Mouse (Mus musculus): Measurements from ENCODE around the gene Tmem260.

Tmem260 gene

GRCm38 (mm10) chr14:48482762-48483161 lies 36.8 kb downstream of the Tmem260 start:
- DNase-seq, result no peak

- DNase-seq, result peak; percentile 70
Measured at GRCm38 (mm10) chr14:48493896-48494295, 48.0 kb downstream of the Tmem260 start.

- no peak for DNase-seq
Measured at GRCm38 (mm10) chr14:48502573-48502972, 56.6 kb downstream of the Tmem260 start.

GRCm38 (mm10) chr14:48503691-48504565 lies 58.0 kb downstream of the Tmem260 start:
- peak; percentile 10 for DNase-seq

- no peak for DNase-seq
Measured at GRCm38 (mm10) chr14:48504566-48504950, 58.6 kb downstream of the Tmem260 start.

GRCm38 (mm10) chr14:48505606-48506005 lies 59.7 kb downstream of the Tmem260 start:
- DNase-seq, result no peak

- DNase-seq, result no peak
Measured at GRCm38 (mm10) chr14:48507376-48507775, 61.5 kb downstream of the Tmem260 start.

- DNase-seq, result no peak
Measured at GRCm38 (mm10) chr14:48509131-48509530, 63.2 kb downstream of the Tmem260 start.

GRCm38 (mm10) chr14:48513098-48513823 lies 67.3 kb downstream of the Tmem260 start:
- DNase-seq, result no peak

- DNase-seq, result no peak
Measured at GRCm38 (mm10) chr14:48513824-48514493, 68.0 kb downstream of the Tmem260 start.

GRCm38 (mm10) chr14:48514620-48515019 lies 68.7 kb downstream of the Tmem260 start:
- DNase-seq, result no peak

GRCm38 (mm10) chr14:48515538-48515937 lies 69.6 kb downstream of the Tmem260 start:
- no peak for DNase-seq

- DNase-seq, result no peak
Measured at GRCm38 (mm10) chr14:48523361-48523760, 77.4 kb downstream of the Tmem260 start.

GRCm38 (mm10) chr14:48524135-48524534 lies 78.2 kb downstream of the Tmem260 start:
- peak; percentile 42 for DNase-seq

GRCm38 (mm10) chr14:48525055-48525454 lies 79.1 kb downstream of the Tmem260 start:
- no peak for DNase-seq

GRCm38 (mm10) chr14:48530629-48531028 lies 84.7 kb downstream of the Tmem260 start:
- DNase-seq, result no peak

- peak; percentile 17 for DNase-seq
Measured at GRCm38 (mm10) chr14:48537795-48538766, 92.2 kb downstream of the Tmem260 start.

- no peak for DNase-seq
Measured at GRCm38 (mm10) chr14:48545166-48545565, 99.2 kb downstream of the Tmem260 start.

- no peak for DNase-seq
Measured at GRCm38 (mm10) chr14:48546009-48546408, 100.1 kb downstream of the Tmem260 start.

- no peak for DNase-seq
Measured at GRCm38 (mm10) chr14:48549703-48550102, 103.8 kb downstream of the Tmem260 start.

GRCm38 (mm10) chr14:48553216-48553615 lies 107.3 kb downstream of the Tmem260 start:
- DNase-seq, result no peak

- DNase-seq, result no peak
Measured at GRCm38 (mm10) chr14:48553754-48554153, 107.8 kb downstream of the Tmem260 start.
